Mouse (Mus musculus): ENCODE measurements around the gene Zfp36l1.

The Zfp36l1 gene

GRCm38 (mm10) chr12:80070534-80071287 lies 42.1 kb downstream of the Zfp36l1 start:
- no peak for DNase-seq (ENCODE audit: low spot score in 2 of 2)

GRCm38 (mm10) chr12:80069040-80069439 lies 43.8 kb downstream of the Zfp36l1 start:
- no peak for DNase-seq (ENCODE audit: low spot score in 2 of 2)

DNA sequence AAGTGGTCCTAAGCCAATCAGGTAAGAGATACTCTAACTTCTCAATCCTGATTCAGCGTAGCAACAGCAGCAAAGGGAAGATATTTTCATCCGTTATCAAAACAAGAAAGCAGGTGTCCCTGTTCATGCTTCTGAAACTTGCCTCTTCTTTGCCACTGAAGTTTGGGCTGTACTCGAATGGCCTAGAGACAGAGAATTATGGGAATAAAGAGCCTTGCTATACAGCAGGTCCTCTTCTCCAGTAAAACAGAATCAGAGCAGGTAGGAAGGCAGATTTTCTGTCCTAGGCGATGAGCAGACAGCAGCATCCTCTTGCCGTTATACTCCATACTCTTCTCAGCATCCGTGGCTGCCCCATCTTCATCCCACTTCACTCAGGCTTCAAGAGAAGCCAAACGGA lies 44.8 kb downstream of the Zfp36l1 start:
- DNase-seq (ENCODE audit: low spot score in 2 of 2), result no peak

- DNase-seq (ENCODE audit: low spot score in 2 of 2), result no peak
Measured at GRCm38 (mm10) chr12:80065049-80065448, 47.8 kb downstream of the Zfp36l1 start.

- no peak for DNase-seq (ENCODE audit: low spot score in 2 of 2)
Measured at GRCm38 (mm10) chr12:80064306-80064705, 48.5 kb downstream of the Zfp36l1 start.

- DNase-seq (ENCODE audit: low spot score in 2 of 2), result no peak
Measured at GRCm38 (mm10) chr12:80063402-80064150, 49.2 kb downstream of the Zfp36l1 start.

- DNase-seq (ENCODE audit: low spot score in 2 of 2), result no peak
Measured at GRCm38 (mm10) chr12:80062410-80063401, 50.1 kb downstream of the Zfp36l1 start.

GRCm38 (mm10) chr12:80061810-80062209 lies 51.0 kb downstream of the Zfp36l1 start:
- DNase-seq (ENCODE audit: low spot score in 2 of 2), result no peak

DNA sequence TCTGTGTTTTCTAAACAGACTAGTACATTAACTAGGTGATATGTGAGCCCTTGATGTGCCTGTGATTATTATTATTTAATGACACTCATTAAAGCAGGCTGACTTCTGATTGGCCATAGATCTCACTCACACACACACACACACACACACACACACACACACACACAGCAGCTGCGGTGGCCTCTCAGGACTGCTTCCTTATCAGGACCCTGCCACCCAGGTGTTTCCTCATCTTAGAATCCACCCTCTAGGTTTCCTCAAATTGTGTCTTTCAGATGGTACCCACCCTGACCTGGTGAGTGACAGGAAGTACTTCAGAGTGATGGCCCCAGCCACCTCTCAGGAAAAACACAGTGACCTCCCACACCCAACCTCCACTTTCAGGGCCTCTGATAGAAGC lies 52.0 kb downstream of the Zfp36l1 start:
- peak; percentile 58 to 71 for DNase-seq (ENCODE audit: low spot score in 2 of 2)

DNA sequence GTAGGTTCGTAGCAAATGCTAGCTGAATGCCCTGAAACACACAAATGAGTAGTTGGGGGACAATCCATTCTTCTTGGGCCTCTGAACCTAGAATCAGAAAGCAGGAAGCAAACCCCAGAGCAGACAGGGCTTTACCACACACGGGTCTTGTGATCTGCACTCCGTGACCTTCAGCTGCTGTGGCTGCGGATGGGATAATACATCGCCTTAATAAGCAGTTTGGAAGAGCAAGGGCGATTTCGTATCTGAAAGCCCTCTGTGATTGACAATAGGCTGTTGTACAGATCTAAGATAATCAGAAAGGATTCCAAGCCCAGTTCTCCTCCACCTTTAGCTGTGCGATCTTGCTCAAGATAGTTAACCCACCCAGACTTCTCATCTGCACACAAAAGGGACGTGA lies 52.5 kb downstream of the Zfp36l1 start:
- no peak for DNase-seq (ENCODE audit: low spot score in 2 of 2)

- DNase-seq (ENCODE audit: low spot score in 2 of 2), result no peak
Measured at GRCm38 (mm10) chr12:80059773-80060328, 53.0 kb downstream of the Zfp36l1 start.
